Mouse (Mus musculus) T-cell, adult 66 days (primary cell): ENCODE results near the gene Npnt. TPM values are rescaled to one million over a fixed set of nuclear protein-coding genes. Genes with fewer than 3 reads are reported as not detected.

Experiments
- total RNA-seq, 2 experiments: library from RNA; stranded (reverse); gene quantifications; 3 replicates in 1 of 2; 4 replicates in 1 of 2; pipeline ENCODE4 v1.2.4; 2023

Gene Npnt
- total RNA-seq = under 1 TPM in 1 of 2 experiments, not detected in 1; 0.23 TPM

GRCm38 (mm10) chr3:132949791-132950528 is at the start of gene Npnt:
Gene Npnt (minus strand): TSS chr3:132950291.

Other genes with a start within 250 kb of the Npnt start
- gene Ints12, start 141.5 kb upstream of the Npnt start, total RNA-seq = 10 to 100 TPM; 15.3 to 16.2 TPM
- gene Gstcd, start 141.7 kb upstream of the Npnt start, total RNA-seq = 10 to 100 TPM; 22.1 to 24.4 TPM